Mouse (Mus musculus): ENCODE measurements around the gene Slc6a12. TPM values are rescaled to one million over a fixed set of nuclear protein-coding genes. Genes with fewer than 3 reads are reported as not detected.

Gene Slc6a12
- total and polyA plus RNA-seq, 3 experiments: not detected

- Histone ChIP-seq H3K4me3 (ENCODE audit: control insufficient read depth in 1 of 2, insufficient read depth in 1 of 2, low read depth in 2 of 2, low read length in 2 of 2) (no peak overlapping the region), H3K36me3 (ENCODE audit: control insufficient read depth in 1 of 2, insufficient read depth in 2 of 2, low read length in 2 of 2) (no peaks in the 10 kb centered on the region), H3K79me2 (ENCODE audit: control insufficient read depth, insufficient read depth, low read length, poor library complexity) (no peaks in the 10 kb centered on the region; the same call in 1 of the 2 replicates), H3K9me3 (replicated peaks; ENCODE audit: insufficient read depth, low read length) (no peaks in the 10 kb centered on the region), H3K4me1 (ENCODE audit: control insufficient read depth in 1 of 2, insufficient read depth in 2 of 2, low read length in 2 of 2) (no peaks in the 10 kb centered on the region), H3K27me3 (ENCODE audit: control insufficient read depth in 1 of 2, insufficient read depth in 2 of 2, low read length in 2 of 2) (no peaks in the 10 kb centered on the region; a peak in 1 of 4 replicates), H3K27ac (ENCODE audit: control insufficient read depth, low read depth, low read length) (no peak overlapping the region), H3K9ac (ENCODE audit: control insufficient read depth, low read depth, low read length, poor library complexity, severe bottlenecking) (no peak overlapping the region)
- no peak for DNase-seq (ENCODE audit: low read depth, low spot score)
- no peak for TF ChIP-seq TCF12 (IDR thresholded peaks at IDR 0.05; ENCODE audit: low read depth, low read length)
- no peak for TF ChIP-seq CHD1 (IDR thresholded peaks at IDR 0.05; ENCODE audit: low read depth, low read length)
Observed at GRCm38 (mm10) chr6:121326486-121327069, 16.3 kb upstream of the Slc6a12 start.

GRCm38 (mm10) chr6:121328417-121328884, 14.4 kb upstream of the Slc6a12 start:
- Histone ChIP-seq H3K9ac (ENCODE audit: control insufficient read depth, low read depth, low read length, poor library complexity, severe bottlenecking) (no peak overlapping the region), H3K27ac (ENCODE audit: control insufficient read depth, low read depth, low read length) (no peak overlapping the region), H3K4me3 (ENCODE audit: control insufficient read depth in 1 of 2, insufficient read depth in 1 of 2, low read depth in 2 of 2, low read length in 2 of 2) (no peak overlapping the region), H3K27me3 (ENCODE audit: control insufficient read depth in 1 of 2, insufficient read depth in 2 of 2, low read length in 2 of 2) (no peaks in the 10 kb centered on the region; a peak in 1 of 4 replicates), H3K9me3 (replicated peaks; ENCODE audit: insufficient read depth, low read length) (no peaks in the 10 kb centered on the region), H3K36me3 (ENCODE audit: control insufficient read depth in 1 of 2, insufficient read depth in 2 of 2, low read length in 2 of 2) (no peaks in the 10 kb centered on the region), H3K79me2 (ENCODE audit: control insufficient read depth, insufficient read depth, low read length, poor library complexity) (no peaks in the 10 kb centered on the region; the same call in 1 of the 2 replicates), H3K4me1 (ENCODE audit: control insufficient read depth in 1 of 2, insufficient read depth in 2 of 2, low read length in 2 of 2) (no peaks in the 10 kb centered on the region)
- no peak for DNase-seq (ENCODE audit: low read depth, low spot score)
- TF ChIP-seq POLR2A (IDR thresholded peaks at IDR 0.05; ENCODE audit: control insufficient read depth in 1 of 2, insufficient read depth in 1 of 2, low read depth in 1 of 2, low read length in 2 of 2, poor library complexity in 1 of 2) (no peak), ZNF384 (IDR thresholded peaks at IDR 0.05; ENCODE audit: low read depth, low read length) (no peak), ZKSCAN1 (IDR thresholded peaks at IDR 0.05; ENCODE audit: low read depth, low read length) (no peak), MAFK (IDR thresholded peaks at IDR 0.05; ENCODE audit: borderline replicate concordance, low read depth, low read length) (no peak), MEF2A (IDR thresholded peaks at IDR 0.05; ENCODE audit: extremely low read depth, insufficient replicate concordance, low read depth, low read length, poor library complexity, severe bottlenecking) (no peak), ZC3H11A (IDR thresholded peaks at IDR 0.05; ENCODE audit: low read depth, low read length) (no peak), RCOR1 (IDR thresholded peaks at IDR 0.05; ENCODE audit: low read depth, low read length) (no peak), E2F4 (IDR thresholded peaks at IDR 0.05; ENCODE audit: borderline replicate concordance, low read depth, low read length) (no peak), KAT2A (conservative IDR thresholded peaks at IDR 0.05; ENCODE audit: low read depth, low read length) (no peak), GATA1 (IDR thresholded peaks at IDR 0.05; ENCODE audit: low read depth, low read length) (no peak), RAD21 (IDR thresholded peaks at IDR 0.05; ENCODE audit: low read depth, low read length) (no peak), TCF12 (IDR thresholded peaks at IDR 0.05; ENCODE audit: low read depth, low read length) (no peak), POLR2AphosphoS2 (IDR thresholded peaks at IDR 0.05; ENCODE audit: low read length) (no peak), HCFC1 (IDR thresholded peaks at IDR 0.05; ENCODE audit: low read depth, low read length) (no peak)
